Mouse (Mus musculus): Measurements from ENCODE around the gene Gm20481. TPM values are rescaled to one million over a fixed set of nuclear protein-coding genes. Genes with fewer than 3 reads are reported as not detected.

Gene Gm20481
- total RNA-seq, 2 experiments from 2014 or later, result 0.72 TPM; not detected in 1

Other genes starting within 250 kb of the Gm20481 start
- 10 to 100 TPM; 29.6 to 32.7 TPM for gene C4b, start 226.0 kb upstream of the Gm20481 start, total RNA-seq (2021)
- gene Cyp21a1, start 165.4 kb upstream of the Gm20481 start, total RNA-seq (2021), result not detected
- 10 to 100 TPM; 49.7 to 53.0 TPM for gene Stk19, start 133.0 kb upstream of the Gm20481 start, total RNA-seq (2021)
- 10 to 100 TPM; 32.1 to 37.8 TPM for gene Dxo, start 132.9 kb upstream of the Gm20481 start, total RNA-seq (2021)
- gene Skiv2l, start 119.7 kb upstream of the Gm20481 start, total RNA-seq (2021), result 10 to 100 TPM; 62.2 to 63.9 TPM
- gene Nelfe, start 119.5 kb upstream of the Gm20481 start, total RNA-seq (2021), result 10 to 100 TPM; 33.8 to 39.7 TPM
- gene Cfb, start 107.4 kb upstream of the Gm20481 start, total RNA-seq (2021), result under 1 TPM; 0.16 to 0.26 TPM
- gene Zbtb12, start 90.4 kb upstream of the Gm20481 start, total RNA-seq (2021), result 1 to 10 TPM; 7.4 to 7.8 TPM
- gene Gm20547, start 87.9 kb upstream of the Gm20481 start, total RNA-seq (2021), result not detected
- 1 to 10 TPM; 2.7 to 3.4 TPM for gene C2, start 71.6 kb upstream of the Gm20481 start, total RNA-seq (2021)
- gene Ehmt2, start 71.4 kb upstream of the Gm20481 start, total RNA-seq (2021), result 100 to 1,000 TPM; 168 to 175 TPM
- gene Slc44a4, start 55.4 kb upstream of the Gm20481 start, total RNA-seq (2021), result under 1 TPM; 0.30 to 0.45 TPM
- gene Neu1, start 38.7 kb upstream of the Gm20481 start, total RNA-seq (2021), result 10 to 100 TPM; 46.2 to 48.4 TPM
- gene Hspa1b, start 10.7 kb upstream of the Gm20481 start, total RNA-seq (2021), result 10 to 100 TPM; 21.5 to 31.4 TPM
- gene Hspa1a, start 2.2 kb downstream of the Gm20481 start, total RNA-seq (2021), result 10 to 100 TPM; 22.1 to 23.4 TPM
- gene Hspa1l, start 2.8 kb downstream of the Gm20481 start, total RNA-seq (2021), result under 1 TPM; 0.44 to 0.61 TPM
- 10 to 100 TPM; 13.9 to 15.5 TPM for gene Lsm2, start 11.9 kb downstream of the Gm20481 start, total RNA-seq (2021)
- gene Vars, start 31.1 kb downstream of the Gm20481 start, total RNA-seq (2021), result 10 to 100 TPM; 39.6 to 44.0 TPM
- under 1 TPM; 0.61 to 0.77 TPM for gene Vwa7, start 46.7 kb downstream of the Gm20481 start, total RNA-seq (2021)
- not detected for gene Sapcd1, start 58.1 kb downstream of the Gm20481 start, total RNA-seq (2021)
- under 1 TPM; 0.65 to 0.68 TPM for gene Msh5, start 76.8 kb downstream of the Gm20481 start, total RNA-seq (2021)
- 10 to 100 TPM in 1 of 2 experiments, 1 to 10 TPM in 1; 9.1 to 10.2 TPM for gene Clic1, start 80.1 kb downstream of the Gm20481 start, total RNA-seq (2021)
- gene Ddah2, start 89.1 kb downstream of the Gm20481 start, total RNA-seq (2021), result 10 to 100 TPM in 1 of 2 experiments, 1 to 10 TPM in 1; 9.9 to 11.6 TPM
- gene Ly6g6c, start 95.5 kb downstream of the Gm20481 start, total RNA-seq (2021), result not detected
- not detected for gene Mpig6b, start 96.3 kb downstream of the Gm20481 start, total RNA-seq (2021)
- 1 to 10 TPM; 2.3 to 6.2 TPM for gene Ly6g6e, start 107.0 kb downstream of the Gm20481 start, total RNA-seq (2021)
- 1 to 10 TPM in 1 of 2 experiments, under 1 TPM in 1; 0.70 to 1.0 TPM for gene Ly6g6d, start 108.2 kb downstream of the Gm20481 start, total RNA-seq (2021)
- gene Ly6g6f, start 115.7 kb downstream of the Gm20481 start, total RNA-seq (2021), result under 1 TPM; 0.33 to 0.40 TPM
- 100 to 1,000 TPM; 115 to 120 TPM for gene Abhd16a, start 119.4 kb downstream of the Gm20481 start, total RNA-seq (2021)
- gene Ly6g5c, start 138.4 kb downstream of the Gm20481 start, total RNA-seq (2021), result not detected
- under 1 TPM; 0.28 to 0.72 TPM for gene Ly6g5b, start 145.5 kb downstream of the Gm20481 start, total RNA-seq (2021)
- gene Gpank1, start 151.5 kb downstream of the Gm20481 start, total RNA-seq (2021), result 10 to 100 TPM; 15.9 to 16.4 TPM
- 100 to 1,000 TPM; 192 to 198 TPM for gene Csnk2b, start 152.1 kb downstream of the Gm20481 start, total RNA-seq (2021)
- gene D17H6S53E, start 156.5 kb downstream of the Gm20481 start, total RNA-seq (2021), result 10 to 100 TPM; 31.5 to 32.2 TPM
- not detected for gene Apom, start 162.1 kb downstream of the Gm20481 start, total RNA-seq (2021)
- 100 to 1,000 TPM; 294 to 308 TPM for gene Bag6, start 165.3 kb downstream of the Gm20481 start, total RNA-seq (2021)
- 100 to 1,000 TPM; 270 to 288 TPM for gene Prrc2a, start 195.0 kb downstream of the Gm20481 start, total RNA-seq (2021)
- gene Aif1, start 206.2 kb downstream of the Gm20481 start, total RNA-seq (2021), result 10 to 100 TPM in 1 of 2 experiments, 1 to 10 TPM in 1; 8.6 to 11.6 TPM
- gene Lst1, start 218.5 kb downstream of the Gm20481 start, total RNA-seq (2021), result 1 to 10 TPM; 6.0 to 6.9 TPM
- gene Ltb, start 224.5 kb downstream of the Gm20481 start, total RNA-seq (2021), result under 1 TPM; 0.79 to 0.80 TPM
- gene Tnf, start 232.1 kb downstream of the Gm20481 start, total RNA-seq (2021), result not detected
- gene Lta, start 235.4 kb downstream of the Gm20481 start, total RNA-seq (2021), result under 1 TPM; 0.23 to 0.60 TPM